Mouse (Mus musculus) splenic B cell, adult 2 months (primary cell): ENCODE results near the gene Prkab1.

Source experiments
- DNase-seq: peaks from one replicate; pipeline ENCODE4 v3.0.0-alpha.2; 2011; ENCODE audit warnings: low read depth, low spot score
- H3K27me3 ChIP-seq: 2 replicates; pipeline ENCODE4 v1.6.1; 2012; ENCODE audit warnings: mild to moderate bottlenecking, low read length, moderate library complexity, mixed read lengths; ENCODE audit not compliant: control insufficient read depth, poor library complexity, insufficient read depth, severe bottlenecking
- H3K36me3 ChIP-seq: 2 replicates; pipeline ENCODE4 v1.6.1; 2012; ENCODE audit warnings: mild to moderate bottlenecking, low read length, moderate library complexity, mixed read lengths; ENCODE audit not compliant: control insufficient read depth, poor library complexity, insufficient read depth, severe bottlenecking

Prkab1 gene

DNA sequence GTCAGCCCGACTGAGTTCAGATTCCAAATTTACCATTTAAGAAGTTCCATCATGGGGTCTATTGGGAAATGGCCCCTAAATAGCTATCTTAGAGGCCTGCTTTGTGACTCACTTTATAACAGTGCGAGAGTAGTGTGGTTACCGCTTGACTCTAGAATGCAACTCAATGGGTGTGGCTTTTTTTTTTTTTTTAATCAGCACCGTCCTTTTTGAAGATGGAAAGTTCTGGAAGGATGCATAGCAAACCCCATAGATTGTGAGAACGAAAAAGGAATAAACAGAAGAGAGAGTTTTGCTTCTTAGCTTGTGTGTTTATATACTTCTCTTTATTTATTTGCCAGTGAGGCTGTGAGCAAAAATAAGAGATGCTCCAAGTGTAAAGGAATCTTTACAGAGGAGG, 1.8 kb upstream of the Prkab1 start:
- no peak for DNase-seq
- Histone ChIP-seq H3K27me3 (no peaks in the 10 kb centered on the region), H3K36me3 (no peaks in the 10 kb centered on the region; the same call in none of the 2 replicates)

GRCm38 (mm10) chr5:116023821-116024284, 455 bp downstream of the Prkab1 start:
- no peaks in the 10 kb centered on the region for H3K27me3 ChIP-seq
- no peak for DNase-seq

DNA sequence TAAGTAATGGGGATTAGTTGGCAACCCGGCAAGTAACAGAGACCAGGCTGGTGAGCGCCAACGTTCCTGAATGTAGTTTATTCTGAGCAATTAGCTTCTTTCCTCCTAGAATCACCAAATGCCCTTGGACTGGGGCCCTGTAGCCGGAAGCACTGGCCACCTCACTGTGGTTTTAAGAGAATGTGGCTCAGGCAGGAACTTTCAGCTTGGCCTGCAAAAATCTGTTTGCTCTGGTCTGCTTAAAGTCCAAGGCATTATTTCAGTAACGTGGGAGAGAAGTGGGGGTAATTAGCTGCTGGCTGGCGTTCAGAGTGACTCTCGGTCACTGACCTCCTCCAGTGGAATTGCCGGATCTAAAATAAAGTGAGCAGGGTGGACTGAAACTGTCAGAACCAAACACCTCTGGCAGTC, 1.1 kb downstream of the Prkab1 start:
- peaks cover 9% of the 10 kb centered on the region for H3K36me3 ChIP-seq
- no peak for DNase-seq
- H3K27me3 ChIP-seq = no peaks in the 10 kb centered on the region

More at GRCm38 (mm10) chr5:116023821-116024284, 455 bp downstream of the Prkab1 start:
- peaks cover 8% of the 10 kb centered on the region for H3K36me3 ChIP-seq

GRCm38 (mm10) chr5:116022658-116023200, 1.6 kb downstream of the Prkab1 start:
- Histone ChIP-seq H3K36me3 (peaks cover 10% of the 10 kb centered on the region), H3K27me3 (no peaks in the 10 kb centered on the region)
- DNase-seq = no peak

GRCm38 (mm10) chr5:116022131-116022530, 2.2 kb downstream of the Prkab1 start:
- no peak for DNase-seq
- Histone ChIP-seq H3K36me3 (peaks cover 10% of the 10 kb centered on the region), H3K27me3 (no peaks in the 10 kb centered on the region)

DNA sequence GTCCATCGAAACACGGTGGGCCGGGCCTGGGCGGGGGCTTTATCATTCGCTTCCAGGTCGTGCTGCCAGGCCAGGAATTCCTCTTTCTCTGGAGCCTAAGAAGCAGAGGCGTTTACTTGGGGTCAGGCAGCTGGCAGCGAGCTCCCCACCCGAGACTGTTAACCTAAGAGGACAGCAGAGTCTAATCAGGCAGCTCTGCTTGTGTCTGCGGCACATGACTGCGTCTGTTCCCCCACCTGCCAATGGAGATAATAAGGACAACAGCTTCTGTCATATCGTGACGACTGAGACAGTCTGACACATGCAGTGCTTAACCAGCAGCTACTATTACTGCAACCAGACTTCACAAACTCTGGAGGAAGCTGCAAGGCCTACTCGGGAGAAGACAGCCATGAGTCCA, 2.8 kb downstream of the Prkab1 start:
- Histone ChIP-seq H3K36me3 (peaks cover 10% of the 10 kb centered on the region), H3K27me3 (no peaks in the 10 kb centered on the region)
- no peak for DNase-seq

- DNase-seq = no peak
- H3K27me3 ChIP-seq = no peaks in the 10 kb centered on the region
- peaks cover 10% of the 10 kb centered on the region for H3K36me3 ChIP-seq
Measured at GRCm38 (mm10) chr5:116019371-116019770, 4.9 kb downstream of the Prkab1 start.

DNA sequence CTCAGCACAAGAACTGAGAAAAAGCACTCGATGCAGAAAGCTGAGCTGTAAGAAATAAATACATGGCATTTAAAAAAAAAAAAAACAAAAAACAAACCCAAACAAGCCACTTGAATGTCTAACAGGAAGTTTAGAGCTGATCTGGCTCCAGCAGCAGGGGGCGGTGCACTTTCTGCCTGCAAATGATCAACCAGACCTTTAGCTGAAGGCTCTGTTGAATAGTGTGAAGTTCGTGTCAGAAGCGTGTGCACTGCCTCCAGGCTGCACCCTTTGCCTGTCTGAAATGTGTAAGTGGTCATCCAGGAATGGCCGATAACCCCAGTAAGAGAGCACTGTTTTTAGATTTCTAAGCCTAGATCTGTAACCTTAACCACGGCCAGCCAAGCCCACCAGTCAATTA, 5.5 kb downstream of the Prkab1 start:
- H3K36me3 ChIP-seq = peaks cover 10% of the 10 kb centered on the region
- H3K27me3 ChIP-seq = no peaks in the 10 kb centered on the region
- no peak for DNase-seq

GRCm38 (mm10) chr5:116018196-116018595, 6.1 kb downstream of the Prkab1 start:
- peaks cover 10% of the 10 kb centered on the region for H3K36me3 ChIP-seq
- DNase-seq = no peak
- no peaks in the 10 kb centered on the region for H3K27me3 ChIP-seq

GRCm38 (mm10) chr5:116017391-116017790, 6.9 kb downstream of the Prkab1 start:
- H3K27me3 ChIP-seq = no peaks in the 10 kb centered on the region
- no peak for DNase-seq
- H3K36me3 ChIP-seq = peaks cover 10% of the 10 kb centered on the region

GRCm38 (mm10) chr5:116016542-116016941, 7.8 kb downstream of the Prkab1 start:
- H3K36me3 ChIP-seq = peaks cover 10% of the 10 kb centered on the region
- no peaks in the 10 kb centered on the region for H3K27me3 ChIP-seq
- no peak for DNase-seq

- no peak for DNase-seq
- H3K27me3 ChIP-seq = no peaks in the 10 kb centered on the region
- H3K36me3 ChIP-seq = peaks cover 3% of the 10 kb centered on the region
Measured at GRCm38 (mm10) chr5:116014237-116014636, 10.1 kb downstream of the Prkab1 start.

- no peak for DNase-seq
- peaks cover 3% of the 10 kb centered on the region for H3K36me3 ChIP-seq
- no peaks in the 10 kb centered on the region for H3K27me3 ChIP-seq
Measured at GRCm38 (mm10) chr5:116013821-116014220, 10.5 kb downstream of the Prkab1 start.

DNA sequence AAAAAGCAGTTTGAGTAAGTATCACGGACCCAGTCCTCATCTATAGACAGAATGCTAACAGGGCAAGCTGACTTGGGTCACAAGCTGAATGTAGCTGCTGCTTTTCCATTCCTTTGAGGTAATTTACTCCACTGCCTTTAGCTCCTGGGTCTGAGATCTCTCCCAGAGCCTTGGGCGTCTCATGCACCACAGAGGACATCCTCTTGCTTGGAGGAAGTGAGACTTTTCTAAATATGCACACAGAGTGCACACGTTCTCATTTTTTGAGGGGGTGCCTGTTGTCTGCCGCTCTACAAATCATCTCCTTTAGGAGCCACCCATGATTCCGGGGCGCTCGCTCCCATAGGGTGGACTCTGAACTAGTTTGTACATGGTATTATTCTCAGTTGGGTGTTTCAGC, 11.8 kb downstream of the Prkab1 start:
- DNase-seq = no peak
- H3K36me3 ChIP-seq = no peaks in the 10 kb centered on the region
- no peaks in the 10 kb centered on the region for H3K27me3 ChIP-seq

GRCm38 (mm10) chr5:116011700-116012099, 12.6 kb downstream of the Prkab1 start:
- H3K27me3 ChIP-seq = no peaks in the 10 kb centered on the region
- no peaks in the 10 kb centered on the region for H3K36me3 ChIP-seq
- DNase-seq = no peak
